Mouse (Mus musculus) bone marrow macrophage, adult 2 months (primary cell): ENCODE measurements at regions not wholly inside any gene's neighbourhood (a gene's known extent, or its start where the extent isn't known, plus 50 kb on each side); places are given as distances from the start of the nearest gene placed in this dataset.

Experiments used
- CTCF ChIP-seq: IDR thresholded peaks from 2 replicates; pipeline ENCODE4 v1.5.1; 2012; ENCODE audit warnings: low read depth, mild to moderate bottlenecking, low read length, moderate library complexity
- POLR2A ChIP-seq: IDR thresholded peaks from 2 replicates; pipeline ENCODE4 v1.6.1; 2012; ENCODE audit warnings: mild to moderate bottlenecking, low read depth, low read length, borderline replicate concordance

- TF ChIP-seq CTCF = no peak
- TF ChIP-seq POLR2A = no peak
Measured at GRCm38 (mm10) chr13:103660248-103660996, 114.0 kb downstream of the Srek1 start.
